In genomic region chr8:25389947-25390346, GRCm38 (mm10) we compare ENCODE assay signal across 10 mouse cellular contexts.
DNase-seq lines count a peak whose midpoint lies in the region; ATAC-seq and TF ChIP-seq lines count a peak whose summit lies in the region.
"Had no signal": no experiment of that assay in that cellular context is flagged by ENCODE, and none has a peak within 500 bp of the region (broad histone marks: within the 10 kb centered on the region; RNA-seq: fewer than 3 reads in every experiment).

No protein-coding gene starts in this region.

- H3K9me3 ChIP-seq in midbrain, embryonic 10.5 days (replicated peaks), result no peaks in the 10 kb centered on the region
- H3K9me3 ChIP-seq: embryonic facial prominence, embryonic 12.5 days had no signal

- peaks cover 39% of the 10 kb centered on the region for H3K27me3 ChIP-seq in midbrain, embryonic 10.5 days (ENCODE audit: low read depth, poor library complexity, severe bottlenecking)
- H3K27me3 ChIP-seq in thymus, adult 2 months (ENCODE audit: control insufficient read depth, insufficient read depth, low read length), result no peaks in the 10 kb centered on the region
- H3K27me3 ChIP-seq: embryonic facial prominence, embryonic 12.5 days had no signal

- no peak overlapping the region for H3K4me3 ChIP-seq in midbrain, embryonic 10.5 days
- no peak overlapping the region for H3K4me3 ChIP-seq in thymus, adult 2 months (ENCODE audit: control insufficient read depth, insufficient read depth, low read length)
- H3K4me3 ChIP-seq: embryonic facial prominence, embryonic 12.5 days had no signal

- no peak for DNase-seq in cerebellum, adult 11-12 months
- DNase-seq in retina, postnatal 1 day, result peak; percentile 25
- no peak for DNase-seq in retina, embryonic 14.5 days (ENCODE audit: low spot score)
- DNase-seq in midbrain, embryonic 10.5 days (ENCODE audit: low spot score), result no peak
- no peak for DNase-seq in thymus, adult 2 months
- DNase-seq in layer of hippocampus, adult 18-20 months (ENCODE audit: low spot score in 2 of 2), result no peak
- DNase-seq in T-cell, adult 2 months (ENCODE audit: low spot score), result no peak

- 56% methylated on average over 8 of the region's 10 CpGs for WGBS in midbrain, embryonic 10.5 days
- WGBS in thymus, adult 2 months, result 86% methylated on average over 9 of the region's 10 CpGs

- no peak for TF ChIP-seq POLR2A in thymus, adult 2 months (IDR thresholded peaks at IDR 0.05; ENCODE audit: control insufficient read depth, extremely low read depth, insufficient read depth, low read length, poor library complexity)

- 0 out of 2 replicates have a peak, but pooled peaks have one; percentile 8 for ATAC-seq in cerebellum, adult (ENCODE audit: insufficient number of reproducible peaks, low FRiP score, low TSS enrichment)

- peak overlapping the region; percentile 68 for H3K27ac ChIP-seq in midbrain, embryonic 10.5 days (replicated peaks)
- no peak overlapping the region for H3K27ac ChIP-seq in thymus, adult 2 months (ENCODE audit: control insufficient read depth, insufficient read depth, low read length)
- H3K27ac ChIP-seq: embryonic facial prominence, embryonic 12.5 days; liver, embryonic 14.5 days had no signal

- TF ChIP-seq CTCF in thymus, adult 2 months (IDR thresholded peaks at IDR 0.05; ENCODE audit: borderline replicate concordance, control insufficient read depth, extremely low read depth, insufficient read depth, low read length, poor library complexity), result no peak

- H3K36me3 ChIP-seq in midbrain, embryonic 10.5 days, result no peaks in the 10 kb centered on the region
- no peaks in the 10 kb centered on the region for H3K36me3 ChIP-seq in thymus, adult 2 months (ENCODE audit: control insufficient read depth, insufficient read depth, low read length)
- H3K36me3 ChIP-seq: embryonic facial prominence, embryonic 12.5 days had no signal

- peaks cover 45% of the 10 kb centered on the region for H3K4me1 ChIP-seq in midbrain, embryonic 10.5 days
- H3K4me1 ChIP-seq in thymus, adult 2 months (replicated peaks; ENCODE audit: control insufficient read depth, insufficient read depth, low read length), result no peaks in the 10 kb centered on the region
